Mouse (Mus musculus) limb, embryonic 13.5 days (tissue): ENCODE data around the gene Gm5136. TPM values are rescaled to one million over a fixed set of nuclear protein-coding genes. Genes with fewer than 3 reads are reported as not detected.
A peak's percentile ranks its signal among the peaks of the same experiment; 100 is the strongest.

ENCODE experiments used
- ATAC-seq: fragments of 200-750 bp; cut with Nextera tagmentation; 2 replicates; pipeline ENCODE4 v1.8.0; 2017; ENCODE audit warnings: low read depth, moderate number of reproducible peaks, moderate TSS enrichment; ENCODE audit not compliant: low FRiP score
- H3K27ac ChIP-seq: fragments of 300-500 bp; sonication (generic); 2 replicates; pipeline ENCODE4 v1.5.1; 2015; ENCODE audit warnings: inconsistent platforms, mild to moderate bottlenecking, moderate library complexity
- H3K27me3 ChIP-seq: fragments of 300-500 bp; sonication (generic); 2 replicates; pipeline ENCODE4 v1.6.1; 2015; ENCODE audit warnings: mild to moderate bottlenecking, inconsistent platforms
- H3K36me3 ChIP-seq: fragments of 300-500 bp; sonication (generic); 2 replicates; pipeline ENCODE4 v1.6.1; 2015; ENCODE audit warnings: inconsistent platforms, mild to moderate bottlenecking, moderate library complexity
- H3K4me1 ChIP-seq: fragments of 300-500 bp; sonication (generic); 2 replicates; pipeline ENCODE4 v1.6.1; 2015; ENCODE audit warnings: inconsistent platforms
- H3K4me2 ChIP-seq: fragments of 300-500 bp; sonication (generic); replicated peaks from 2 replicates; pipeline ENCODE4 v1.6.1; 2015; ENCODE audit warnings: inconsistent platforms, mild to moderate bottlenecking, moderate library complexity
- H3K4me3 ChIP-seq: fragments of 300-500 bp; sonication (generic); 2 replicates; pipeline ENCODE4 v1.5.1; 2015; ENCODE audit warnings: moderate library complexity, mild to moderate bottlenecking, inconsistent platforms
- H3K9ac ChIP-seq: fragments of 300-500 bp; sonication (generic); 2 replicates; pipeline ENCODE4 v1.6.1; 2015; ENCODE audit warnings: mild to moderate bottlenecking, inconsistent platforms
- H3K9me3 ChIP-seq: fragments of 300-500 bp; sonication (generic); 2 replicates; pipeline ENCODE4 v1.6.1; 2016; ENCODE audit warnings: inconsistent platforms
- WGBS: fragments of 180-500 bp; shearing (Covaris S2); methylation state at CpG from one replicate; pipeline ENCODE4 v1.1.7; 2015; 5-methylcytosine and 5-hydroxymethylcytosine counted together
- polyA plus RNA-seq: library from polyadenylated mRNA; unstranded; fragments of >200 nt; fragmentation: Nextera tagmentation; extraction: Ambion mirVana; gene quantifications from 2 replicates; pipeline ENCODE4 v1.2.1, GENCODE M21; 2015

Gm5136 gene
- not detected in 2 replicates for polyA plus RNA-seq

DNA sequence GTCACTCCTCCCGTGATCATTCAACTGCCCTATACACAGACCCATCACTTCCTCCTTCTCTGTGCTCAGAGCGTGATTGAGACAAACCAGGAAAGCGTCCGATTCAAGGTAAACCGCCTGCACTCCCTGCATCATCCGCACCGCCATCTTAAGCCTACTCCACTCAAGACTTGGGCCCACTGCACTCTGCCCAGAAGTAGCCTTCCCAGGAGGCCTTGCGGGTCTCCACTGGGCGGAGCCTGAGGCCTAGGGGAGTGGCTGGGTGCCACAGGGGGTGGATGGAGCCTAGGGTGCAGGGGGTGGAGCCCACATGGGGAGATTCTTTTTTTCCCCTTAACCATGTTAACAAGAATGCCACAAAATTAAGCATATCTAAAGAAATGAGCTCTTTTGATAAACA, at the start of gene Gm5136:
Gm5136 (minus strand) TSS at position 215 of the 400 bp plus-strand sequence.
- H3K9ac ChIP-seq: no peak within 1 kb of the TSS
- H3K27me3 ChIP-seq: no peaks in the 10 kb centered on the region
- no peak for ATAC-seq
- WGBS: 95% methylated on average over 9 of the region's 9 CpGs
- no peak within 1 kb of the TSS for H3K27ac ChIP-seq
- H3K4me2 ChIP-seq: no peak within 1 kb of the TSS
- H3K9me3 ChIP-seq: no peaks in the 10 kb centered on the region
- no peak within 1 kb of the TSS for H3K4me3 ChIP-seq
- H3K36me3 ChIP-seq: no peaks in the 10 kb centered on the region
- H3K4me1 ChIP-seq: no peaks in the 10 kb centered on the region

DNA sequence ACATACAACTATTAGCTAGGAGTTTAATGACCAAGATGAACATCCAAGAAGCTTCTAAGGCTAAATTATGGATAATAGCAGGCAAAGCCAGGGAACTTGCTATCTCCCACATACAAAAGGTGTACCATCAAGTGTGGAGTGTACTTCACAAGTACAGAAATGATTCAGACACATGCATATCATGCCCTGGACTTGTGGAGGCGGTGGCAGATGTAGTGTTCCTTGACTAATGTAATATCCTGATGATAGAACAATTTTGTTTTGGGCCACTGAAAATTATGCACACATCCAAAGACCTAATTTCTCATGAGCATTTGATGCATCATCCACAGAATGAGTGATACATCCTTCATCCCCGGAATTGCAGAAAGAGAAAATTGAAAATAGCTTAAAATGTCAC, 43.8 kb upstream of the Gm5136 start:
- H3K4me1 ChIP-seq: no peaks in the 10 kb centered on the region
- 80% methylated on average over 2 of the region's 2 CpGs for WGBS
- H3K9me3 ChIP-seq: no peaks in the 10 kb centered on the region
- no peaks in the 10 kb centered on the region for H3K27me3 ChIP-seq
- no peaks in the 10 kb centered on the region for H3K36me3 ChIP-seq
- no peak overlapping the region for H3K4me2 ChIP-seq
- no peak overlapping the region for H3K27ac ChIP-seq
- H3K4me3 ChIP-seq: no peak overlapping the region
- no peak overlapping the region for H3K9ac ChIP-seq
- ATAC-seq: no peak

DNA sequence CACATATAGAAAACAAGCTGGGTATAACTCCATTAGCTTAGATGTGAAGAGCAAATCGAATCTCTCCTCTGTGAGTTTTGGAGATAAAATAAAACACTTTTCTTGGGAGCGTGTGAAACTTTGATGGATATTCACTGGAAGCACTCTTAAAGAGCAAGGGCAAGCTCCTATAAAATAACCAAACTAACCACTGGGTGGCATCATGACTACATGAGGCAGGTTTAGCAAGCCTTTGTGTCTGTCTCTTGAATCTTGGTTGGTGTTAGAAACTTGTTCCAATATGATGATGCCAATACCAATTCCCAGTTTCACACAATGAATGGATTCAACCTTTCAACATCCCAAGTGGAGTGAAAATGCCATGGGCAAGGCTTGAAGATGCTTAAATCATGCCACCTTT, 34.0 kb upstream of the Gm5136 start:
- ATAC-seq: peak; percentile 83; the same call in 1 of the 2 replicates
- H3K4me3 ChIP-seq: no peak overlapping the region
- no peaks in the 10 kb centered on the region for H3K36me3 ChIP-seq
- H3K27ac ChIP-seq: no peak overlapping the region
- H3K4me2 ChIP-seq: no peak overlapping the region
- no peaks in the 10 kb centered on the region for H3K27me3 ChIP-seq
- WGBS: 59% methylated on average over 2 of the region's 2 CpGs
- no peak overlapping the region for H3K9ac ChIP-seq
- H3K4me1 ChIP-seq: no peaks in the 10 kb centered on the region
- H3K9me3 ChIP-seq: no peaks in the 10 kb centered on the region

DNA sequence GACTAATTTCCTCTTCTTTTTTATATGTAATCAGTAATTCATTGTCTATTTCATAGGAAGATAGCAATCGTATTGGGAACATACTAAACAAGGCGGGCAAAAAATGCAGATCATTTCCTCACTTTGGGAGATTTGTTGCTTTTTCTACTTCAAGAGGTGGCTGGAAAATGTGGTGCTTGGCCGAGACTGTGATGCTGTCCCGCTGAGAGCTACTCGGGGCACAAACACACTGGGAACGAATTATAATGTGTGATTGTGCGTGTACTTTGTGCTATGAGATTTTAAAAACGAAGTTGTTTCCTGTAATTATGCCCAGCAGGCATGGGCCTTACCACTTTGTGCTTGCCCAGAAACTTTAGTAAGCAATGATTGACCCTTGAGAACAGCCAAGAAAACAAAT, 29.0 kb upstream of the Gm5136 start:
- Histone ChIP-seq H3K9me3 (no peaks in the 10 kb centered on the region), H3K4me1 (no peaks in the 10 kb centered on the region), H3K9ac (no peak overlapping the region), H3K4me3 (no peak overlapping the region), H3K27me3 (no peaks in the 10 kb centered on the region), H3K36me3 (no peaks in the 10 kb centered on the region), H3K27ac (no peak overlapping the region), H3K4me2 (no peak overlapping the region)
- WGBS: 58% methylated on average over 8 of the region's 8 CpGs
- no peak for ATAC-seq

DNA sequence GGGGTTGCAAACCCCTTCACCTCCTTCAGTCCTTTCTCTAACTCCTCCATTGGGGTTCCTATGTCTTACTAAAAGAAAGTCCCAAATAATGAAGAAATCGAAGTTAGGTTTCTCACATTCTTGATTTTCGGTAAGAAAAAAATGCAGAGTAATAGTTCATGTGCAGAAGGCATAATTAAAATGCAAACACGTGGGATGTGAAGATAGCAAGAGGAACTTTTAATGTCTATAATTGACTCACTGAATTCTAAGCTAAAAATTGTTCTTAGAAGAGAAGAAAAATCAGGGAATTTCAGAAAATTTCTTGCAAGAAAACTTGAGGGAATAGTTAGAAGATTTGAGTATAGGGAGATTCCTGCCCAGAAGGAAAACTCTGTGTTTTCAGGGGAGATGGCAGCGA, 26.4 kb upstream of the Gm5136 start:
- no peak overlapping the region for H3K4me3 ChIP-seq
- H3K4me1 ChIP-seq: no peaks in the 10 kb centered on the region
- no peaks in the 10 kb centered on the region for H3K36me3 ChIP-seq
- ATAC-seq: no peak
- whole genome bisulfite sequencing: 87% methylated on average over 4 of the region's 4 CpGs
- H3K27me3 ChIP-seq: no peaks in the 10 kb centered on the region
- H3K27ac ChIP-seq: no peak overlapping the region
- no peaks in the 10 kb centered on the region for H3K9me3 ChIP-seq
- H3K9ac ChIP-seq: no peak overlapping the region
- H3K4me2 ChIP-seq: no peak overlapping the region

DNA sequence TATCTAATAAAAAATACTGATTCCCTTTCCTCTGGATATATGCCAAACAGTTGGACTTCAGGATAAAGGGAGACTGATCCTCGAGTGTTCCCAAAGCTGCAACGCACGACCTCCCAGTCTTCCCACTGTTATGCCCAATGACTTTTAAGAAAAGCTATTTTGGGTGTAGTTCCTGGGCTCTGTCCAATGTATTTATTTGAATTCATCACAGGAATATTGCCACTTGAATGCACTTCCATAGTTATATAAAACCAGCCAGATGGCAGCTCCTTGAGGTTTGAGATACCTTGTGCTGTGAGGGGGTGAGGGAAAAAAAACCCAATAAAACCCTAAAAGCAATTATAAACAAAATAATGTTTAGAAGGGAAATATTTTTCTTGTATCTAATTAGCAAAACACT, 24.9 kb upstream of the Gm5136 start:
- no peak overlapping the region for H3K9ac ChIP-seq
- no peak for ATAC-seq
- H3K9me3 ChIP-seq: no peaks in the 10 kb centered on the region
- no peak overlapping the region for H3K27ac ChIP-seq
- WGBS: 93% methylated on average over 3 of the region's 3 CpGs
- no peaks in the 10 kb centered on the region for H3K27me3 ChIP-seq
- no peaks in the 10 kb centered on the region for H3K36me3 ChIP-seq
- H3K4me1 ChIP-seq: no peaks in the 10 kb centered on the region
- H3K4me3 ChIP-seq: no peak overlapping the region
- H3K4me2 ChIP-seq: no peak overlapping the region

DNA sequence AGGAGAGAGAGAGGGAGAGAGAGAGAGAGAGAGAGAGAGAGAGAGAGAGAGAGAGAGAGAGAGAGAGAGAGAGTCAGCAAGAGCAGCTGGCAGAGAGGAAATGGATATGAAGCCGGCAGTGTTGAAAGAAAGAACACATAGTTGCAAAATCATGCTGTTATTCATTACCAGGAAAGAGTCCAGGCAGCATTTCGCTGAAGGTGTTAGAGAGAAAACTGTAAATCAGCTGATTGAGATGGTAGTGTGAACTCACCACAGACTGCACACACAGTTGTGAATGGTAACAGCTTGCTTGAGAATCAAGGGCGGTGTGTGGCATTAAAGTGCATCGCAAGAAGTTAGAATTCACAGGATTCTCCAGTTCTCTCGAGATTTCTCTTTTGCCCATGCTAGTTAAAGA, 10.6 kb upstream of the Gm5136 start:
- no peak overlapping the region for H3K27ac ChIP-seq
- no peak for ATAC-seq
- no peak overlapping the region for H3K9ac ChIP-seq
- no peaks in the 10 kb centered on the region for H3K36me3 ChIP-seq
- no peaks in the 10 kb centered on the region for H3K9me3 ChIP-seq
- WGBS: 48% methylated on average over 5 of the region's 5 CpGs
- no peak overlapping the region for H3K4me3 ChIP-seq
- no peak overlapping the region for H3K4me2 ChIP-seq
- no peaks in the 10 kb centered on the region for H3K27me3 ChIP-seq
- no peaks in the 10 kb centered on the region for H3K4me1 ChIP-seq

DNA sequence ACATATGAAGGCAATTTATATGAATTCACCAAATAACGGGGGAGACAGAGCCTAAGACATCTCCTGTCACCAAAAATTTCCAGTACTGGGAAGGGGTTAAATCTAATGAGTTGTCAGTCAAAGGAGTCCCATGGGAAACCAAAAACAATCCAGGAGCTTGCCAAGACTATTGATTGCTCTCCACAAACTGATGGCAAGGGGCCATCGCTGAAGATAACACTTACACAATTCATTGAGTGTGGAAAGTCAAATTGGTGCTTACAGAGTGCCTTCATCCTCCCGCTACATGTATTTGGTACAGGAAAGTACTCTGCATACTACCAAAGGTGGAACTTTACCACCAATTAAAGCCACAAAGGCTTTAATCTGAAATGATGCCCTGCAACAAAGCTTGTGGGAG, 5.7 kb upstream of the Gm5136 start:
- Histone ChIP-seq H3K9me3 (no peaks in the 10 kb centered on the region), H3K4me2 (no peak overlapping the region), H3K36me3 (no peaks in the 10 kb centered on the region), H3K27ac (no peak overlapping the region), H3K4me3 (no peak overlapping the region), H3K4me1 (no peaks in the 10 kb centered on the region), H3K27me3 (no peaks in the 10 kb centered on the region), H3K9ac (no peak overlapping the region)
- WGBS: 95% methylated on average over 3 of the region's 3 CpGs
- ATAC-seq: no peak

DNA sequence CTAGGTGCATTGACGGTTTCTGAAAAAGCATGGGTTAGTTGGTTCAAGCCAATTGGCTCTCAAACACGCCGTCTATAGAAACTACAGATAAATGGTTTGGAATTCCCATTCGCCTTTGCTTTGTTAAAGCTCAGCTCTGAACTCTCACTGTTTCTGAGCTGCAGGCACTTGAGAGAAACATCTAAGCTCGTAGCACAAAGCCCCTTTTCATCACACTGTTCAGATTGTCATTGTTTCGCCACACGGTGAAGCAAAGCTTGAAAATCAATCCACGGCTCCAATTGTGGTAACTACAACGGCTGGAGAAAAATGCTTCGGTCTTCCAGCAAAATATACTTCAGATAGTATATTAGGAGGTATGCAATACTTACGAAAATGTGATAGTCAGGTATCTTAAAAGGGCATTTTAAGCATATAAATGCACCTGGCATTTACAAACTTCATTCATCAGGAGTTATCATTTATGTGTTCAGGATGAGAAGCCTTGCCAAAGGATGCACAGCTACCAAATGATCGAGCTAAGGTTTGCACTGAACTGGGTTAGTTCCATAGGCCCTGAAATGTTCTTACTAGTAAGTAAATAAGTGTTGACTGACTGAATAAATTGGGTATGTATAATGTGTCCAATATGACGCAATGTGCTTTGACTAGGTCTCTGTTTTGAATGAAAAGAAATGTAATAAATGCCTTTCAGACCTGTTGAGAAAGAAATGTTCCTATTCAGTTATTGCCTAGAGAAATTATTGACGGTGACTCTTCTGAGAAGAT, 1.6 kb upstream of the Gm5136 start:
- H3K4me3 ChIP-seq: no peak overlapping the region
- H3K4me2 ChIP-seq: no peak overlapping the region
- H3K4me1 ChIP-seq: no peaks in the 10 kb centered on the region
- no peaks in the 10 kb centered on the region for H3K36me3 ChIP-seq
- ATAC-seq: no peak
- WGBS: 85% methylated on average over 14 of the region's 14 CpGs
- H3K27me3 ChIP-seq: no peaks in the 10 kb centered on the region
- no peaks in the 10 kb centered on the region for H3K9me3 ChIP-seq
- no peak overlapping the region for H3K9ac ChIP-seq
- no peak overlapping the region for H3K27ac ChIP-seq

DNA sequence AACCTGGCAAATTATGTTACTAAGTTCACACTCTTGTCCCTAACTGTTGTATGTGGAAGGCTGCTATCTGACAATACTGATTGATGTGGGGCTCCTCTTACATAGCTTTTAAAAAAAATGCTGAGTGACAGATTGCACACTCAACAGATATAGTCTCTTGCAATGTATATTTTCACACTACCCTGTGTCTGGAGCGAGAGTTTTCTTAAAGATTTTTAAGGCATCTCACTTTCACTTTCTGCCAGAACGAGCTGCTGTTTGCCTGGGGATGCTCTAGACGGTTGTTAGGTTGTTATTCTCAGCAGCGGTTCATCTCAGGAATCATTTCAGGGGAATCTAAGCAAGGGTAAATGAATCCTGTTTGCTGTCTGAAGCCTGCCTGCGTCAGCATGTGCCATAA, 2.9 kb downstream of the Gm5136 start:
- Histone ChIP-seq H3K4me1 (no peaks in the 10 kb centered on the region), H3K4me3 (no peak overlapping the region), H3K36me3 (no peaks in the 10 kb centered on the region), H3K9ac (no peak overlapping the region), H3K27ac (no peak overlapping the region), H3K27me3 (no peaks in the 10 kb centered on the region), H3K9me3 (no peaks in the 10 kb centered on the region), H3K4me2 (no peak overlapping the region)
- no peak for ATAC-seq
- 63% methylated on average over 5 of the region's 5 CpGs for WGBS

DNA sequence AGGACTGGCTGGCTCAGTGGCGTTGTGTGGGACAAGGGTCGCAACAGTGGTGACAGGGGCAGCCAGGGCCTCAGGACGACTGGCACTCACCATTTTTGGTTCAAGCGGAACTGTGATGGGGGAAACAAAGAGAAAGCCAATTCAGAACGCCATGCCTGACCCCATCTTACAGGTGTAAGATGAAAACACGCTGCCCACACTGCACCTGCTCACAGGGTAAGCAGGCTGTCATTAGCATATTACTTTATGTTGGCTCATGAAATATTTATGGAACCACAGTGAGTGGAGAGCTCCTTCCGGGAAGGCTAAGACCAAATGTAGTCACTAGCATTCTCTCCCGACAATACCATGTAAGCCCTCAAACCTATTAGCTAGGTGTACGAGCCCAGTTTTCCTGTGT, 9.0 kb downstream of the Gm5136 start:
- H3K27ac ChIP-seq: no peak overlapping the region
- no peak for ATAC-seq
- no peaks in the 10 kb centered on the region for H3K36me3 ChIP-seq
- no peak overlapping the region for H3K4me3 ChIP-seq
- no peaks in the 10 kb centered on the region for H3K4me1 ChIP-seq
- WGBS: 69% methylated on average over 9 of the region's 9 CpGs
- no peaks in the 10 kb centered on the region for H3K27me3 ChIP-seq
- H3K4me2 ChIP-seq: no peak overlapping the region
- H3K9me3 ChIP-seq: no peaks in the 10 kb centered on the region
- no peak overlapping the region for H3K9ac ChIP-seq

DNA sequence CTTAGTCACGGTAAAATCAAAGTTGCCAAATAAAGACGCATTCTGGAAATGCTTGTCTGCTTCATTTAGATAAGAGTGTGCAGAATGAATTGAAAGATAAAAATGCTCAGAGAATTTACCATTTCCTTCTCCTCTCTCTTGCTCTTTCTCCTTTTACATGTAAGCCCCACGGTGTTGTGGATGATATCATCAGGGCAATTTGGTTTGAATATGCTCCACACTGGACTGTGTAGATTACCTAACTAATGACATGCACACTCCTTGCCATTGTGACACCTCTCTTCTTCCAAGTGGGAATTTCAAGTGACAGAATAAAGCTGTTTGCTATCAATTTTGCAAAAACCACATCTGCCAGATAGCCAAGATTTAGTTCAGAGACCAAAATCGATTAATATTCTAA, 13.3 kb downstream of the Gm5136 start:
- H3K27me3 ChIP-seq: no peaks in the 10 kb centered on the region
- no peak for ATAC-seq
- 86% methylated on average over 4 of the region's 4 CpGs for WGBS
- no peak overlapping the region for H3K9ac ChIP-seq
- no peaks in the 10 kb centered on the region for H3K9me3 ChIP-seq
- H3K36me3 ChIP-seq: no peaks in the 10 kb centered on the region
- no peak overlapping the region for H3K27ac ChIP-seq
- no peaks in the 10 kb centered on the region for H3K4me1 ChIP-seq
- no peak overlapping the region for H3K4me3 ChIP-seq
- H3K4me2 ChIP-seq: no peak overlapping the region

DNA sequence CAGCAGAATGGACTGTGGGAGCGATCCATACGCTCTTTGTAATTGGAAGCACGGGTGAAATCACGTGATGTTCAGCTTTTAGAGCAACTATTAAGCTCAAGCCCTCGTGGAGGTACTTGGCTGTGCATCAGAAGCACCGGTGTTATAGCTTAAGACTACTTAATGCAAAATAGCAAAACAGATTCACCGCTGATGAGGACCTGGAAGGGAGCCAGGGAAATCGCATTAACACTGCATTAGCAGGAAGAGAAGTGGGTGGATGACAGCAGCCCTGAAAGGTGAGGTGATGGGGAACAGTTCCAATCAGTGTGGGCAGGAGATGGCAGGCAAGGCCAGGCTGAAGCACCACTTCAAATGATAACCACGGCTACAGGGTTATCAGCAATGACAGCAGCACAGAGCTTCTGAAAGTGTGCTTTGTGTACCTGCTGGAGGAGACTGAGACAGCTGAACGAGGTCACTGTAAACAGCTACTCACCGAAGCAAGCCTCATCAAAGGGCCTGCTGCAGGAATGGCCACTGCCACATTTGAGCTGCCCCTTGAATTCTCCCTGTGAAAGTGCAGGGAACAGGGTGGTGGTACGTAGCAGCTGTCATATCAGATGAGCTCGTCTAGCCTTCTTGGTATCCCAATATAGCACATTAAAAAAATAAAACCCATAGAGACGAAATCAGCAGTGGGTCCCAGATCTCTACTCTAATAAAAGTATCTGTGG, 20.1 kb downstream of the Gm5136 start:
- H3K4me3 ChIP-seq: no peak overlapping the region
- H3K4me2 ChIP-seq: no peak overlapping the region
- H3K9me3 ChIP-seq: no peaks in the 10 kb centered on the region
- no peak overlapping the region for H3K27ac ChIP-seq
- WGBS: 57% methylated on average over 14 of the region's 14 CpGs
- no peak for ATAC-seq
- H3K27me3 ChIP-seq: no peaks in the 10 kb centered on the region
- no peaks in the 10 kb centered on the region for H3K36me3 ChIP-seq
- no peak overlapping the region for H3K9ac ChIP-seq
- H3K4me1 ChIP-seq: no peaks in the 10 kb centered on the region
